Mouse (Mus musculus): ENCODE measurements at regions not wholly inside any gene's neighbourhood (a gene's known extent, or its start where the extent isn't known, plus 50 kb on each side); places are given as distances from the start of the nearest gene placed in this dataset.

DNA sequence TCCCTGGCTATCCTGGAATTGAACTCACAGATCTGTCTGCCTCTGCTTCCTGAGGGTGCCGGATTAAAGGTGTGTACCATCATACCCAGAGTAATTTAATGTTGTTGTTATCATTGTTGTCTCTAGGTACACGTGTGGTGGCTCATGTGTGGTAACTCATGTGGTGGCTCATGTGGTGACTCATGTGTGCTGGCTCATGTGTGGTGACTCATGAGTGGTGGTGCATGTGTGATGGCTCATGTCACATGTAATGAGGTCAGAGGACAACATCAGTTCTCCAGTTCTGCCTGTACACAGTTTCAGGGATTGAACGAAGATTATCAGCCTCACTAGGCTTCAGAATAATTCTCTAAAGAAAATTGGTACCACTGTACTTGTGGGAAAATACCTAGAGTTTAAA lies 80.2 kb downstream of the Zfp36l2 start:
- no peak for TF ChIP-seq CTCF (IDR thresholded peaks at IDR 0.05; ENCODE audit: borderline replicate concordance, insufficient read depth, low read length)
- no peak for TF ChIP-seq POLR2A (IDR thresholded peaks at IDR 0.05; ENCODE audit: low read depth, low read length)

Data from embryonic fibroblast, embryonic 13.5 days (primary cell).